8 mouse cellular contexts compared by ENCODE assay signal in genomic region chr16:34095093-34095465, GRCm38 (mm10).
DNase-seq lines count a peak whose midpoint lies in the region; ATAC-seq lines count a peak whose summit lies in the region.

No protein-coding gene starts in this region.

- H3K27me3 ChIP-seq in kidney, embryonic 16.5 days (ENCODE audit: insufficient read depth, low read length) = no peaks in the 10 kb centered on the region
- peaks cover 4% of the 10 kb centered on the region; the same call in 1 of the 2 replicates for H3K27me3 ChIP-seq in embryonic facial prominence, embryonic 12.5 days
- H3K27me3 ChIP-seq in hindbrain, embryonic 15.5 days = peaks cover 8% of the 10 kb centered on the region; the same call in 1 of the 2 replicates
- H3K27me3 ChIP-seq in midbrain, embryonic 14.5 days (ENCODE audit: control insufficient read depth, insufficient read depth, low read length) = peaks cover 4% of the 10 kb centered on the region; the same call in 1 of the 2 replicates

- H3K36me3 ChIP-seq in kidney, embryonic 16.5 days (ENCODE audit: insufficient read depth, low read length) = no peaks in the 10 kb centered on the region
- H3K36me3 ChIP-seq in embryonic facial prominence, embryonic 12.5 days = no peaks in the 10 kb centered on the region
- H3K36me3 ChIP-seq in hindbrain, embryonic 15.5 days = no peaks in the 10 kb centered on the region
- H3K36me3 ChIP-seq in midbrain, embryonic 14.5 days (ENCODE audit: control insufficient read depth, insufficient read depth, low read length) = no peaks in the 10 kb centered on the region

- no peak for ATAC-seq in kidney, embryonic 16.5 days (ENCODE audit: low FRiP score, low TSS enrichment)
- ATAC-seq in embryonic facial prominence, embryonic 12.5 days (ENCODE audit: insufficient number of reproducible peaks, insufficient read depth, low FRiP score, low TSS enrichment) = no peak
- ATAC-seq in hindbrain, embryonic 15.5 days (ENCODE audit: low FRiP score, low read depth) = no peak
- ATAC-seq in midbrain, embryonic 14.5 days (ENCODE audit: low FRiP score, low TSS enrichment) = peak; percentile 31
- no peak for ATAC-seq in megakaryocyte progenitor cell, adult 5-6 weeks (replicated peaks; ENCODE audit: poor library complexity)

- peaks cover 15% of the 10 kb centered on the region for H3K4me1 ChIP-seq in kidney, embryonic 16.5 days (ENCODE audit: insufficient read depth, low read length)
- H3K4me1 ChIP-seq in embryonic facial prominence, embryonic 12.5 days = peaks cover 21% of the 10 kb centered on the region
- H3K4me1 ChIP-seq in hindbrain, embryonic 15.5 days (replicated peaks) = peaks cover 30% of the 10 kb centered on the region
- peaks cover 26% of the 10 kb centered on the region for H3K4me1 ChIP-seq in midbrain, embryonic 14.5 days (ENCODE audit: control insufficient read depth, insufficient read depth, low read length)

- peak overlapping the region; percentile 92 for H3K4me2 ChIP-seq in kidney, embryonic 16.5 days (replicated peaks; ENCODE audit: low read depth, low read length)
- peak overlapping the region; percentile 87 for H3K4me2 ChIP-seq in embryonic facial prominence, embryonic 12.5 days (replicated peaks)
- peak overlapping the region; percentile 61 for H3K4me2 ChIP-seq in hindbrain, embryonic 15.5 days
- peak overlapping the region; percentile 58 for H3K4me2 ChIP-seq in midbrain, embryonic 14.5 days (ENCODE audit: low read length)

- peak overlapping the region; percentile 70 for H3K4me3 ChIP-seq in kidney, embryonic 16.5 days (ENCODE audit: low read length)
- H3K4me3 ChIP-seq in embryonic facial prominence, embryonic 12.5 days = peak overlapping the region; percentile 49
- peak overlapping the region; percentile 36 for H3K4me3 ChIP-seq in hindbrain, embryonic 15.5 days
- H3K4me3 ChIP-seq in midbrain, embryonic 14.5 days (replicated peaks; ENCODE audit: low read depth, low read length) = peak overlapping the region; percentile 27; the same call in 1 of the 2 replicates

- no peak for DNase-seq in kidney, postnatal 36 days
- peak; percentile 53 for DNase-seq in midbrain, embryonic 14.5 days
- DNase-seq in spleen, adult 12 weeks (ENCODE audit: low spot score) = no peak
- no peak for DNase-seq in kidney, adult 9 months

- H3K9ac ChIP-seq in kidney, embryonic 16.5 days (replicated peaks; ENCODE audit: low read length) = peak overlapping the region; percentile 75
- H3K9ac ChIP-seq in embryonic facial prominence, embryonic 12.5 days = 0 out of 2 replicates have a peak overlapping the region, but pooled peaks have one; percentile 56
- H3K9ac ChIP-seq in hindbrain, embryonic 15.5 days = no peak overlapping the region
- no peak overlapping the region for H3K9ac ChIP-seq in midbrain, embryonic 14.5 days (replicated peaks; ENCODE audit: low read length)

- WGBS in kidney, embryonic 16.5 days = 0% methylated on average over 3 of the region's 3 CpGs
- under 1% methylated on average over 3 of the region's 3 CpGs for WGBS in embryonic facial prominence, embryonic 12.5 days
- under 1% methylated on average over 3 of the region's 3 CpGs for WGBS in hindbrain, embryonic 15.5 days
- WGBS in midbrain, embryonic 14.5 days = 0% methylated on average over 3 of the region's 3 CpGs

- H3K27ac ChIP-seq in kidney, embryonic 16.5 days (ENCODE audit: low read length) = 0 out of 2 replicates have a peak overlapping the region, but pooled peaks have one; percentile 44
- H3K27ac ChIP-seq in embryonic facial prominence, embryonic 12.5 days = no peak overlapping the region
- peak overlapping the region; percentile 72 for H3K27ac ChIP-seq in hindbrain, embryonic 15.5 days (replicated peaks)
- H3K27ac ChIP-seq in midbrain, embryonic 14.5 days (replicated peaks; ENCODE audit: low read depth, low read length) = peak overlapping the region; percentile 75

- no peaks in the 10 kb centered on the region for H3K9me3 ChIP-seq in kidney, embryonic 16.5 days (ENCODE audit: low read length)
- no peaks in the 10 kb centered on the region for H3K9me3 ChIP-seq in embryonic facial prominence, embryonic 12.5 days
- no peaks in the 10 kb centered on the region for H3K9me3 ChIP-seq in hindbrain, embryonic 15.5 days
- H3K9me3 ChIP-seq in midbrain, embryonic 14.5 days (ENCODE audit: control insufficient read depth, low read length) = no peaks in the 10 kb centered on the region

Comparison
In these comparisons a context has a peak if more than half of its experiments do, and no peak if none do; other contexts are left out.
1. H3K9ac ChIP-seq: peak in kidney, embryonic 16.5 days (single experiment) and embryonic facial prominence, embryonic 12.5 days (single experiment); none in hindbrain, embryonic 15.5 days (single experiment) and midbrain, embryonic 14.5 days (single experiment).
2. Peak in every context shown above with its lines, with median percentiles within 50 percentile points of each other: H3K4me2 ChIP-seq and H3K4me3 ChIP-seq.